Mouse (Mus musculus): ENCODE results near the gene Akap6. TPM values are rescaled to one million over a fixed set of nuclear protein-coding genes. Genes with fewer than 3 reads are reported as not detected.
"Not testable (repeated sequence)": the region's sequence is repeated elsewhere in the genome, so short reads cannot be mapped to it uniquely, and the experiment has no call there.

The Akap6 gene
- total RNA-seq, 2 experiments from 2014 or later = 25.8 to 26.1 TPM

DNA sequence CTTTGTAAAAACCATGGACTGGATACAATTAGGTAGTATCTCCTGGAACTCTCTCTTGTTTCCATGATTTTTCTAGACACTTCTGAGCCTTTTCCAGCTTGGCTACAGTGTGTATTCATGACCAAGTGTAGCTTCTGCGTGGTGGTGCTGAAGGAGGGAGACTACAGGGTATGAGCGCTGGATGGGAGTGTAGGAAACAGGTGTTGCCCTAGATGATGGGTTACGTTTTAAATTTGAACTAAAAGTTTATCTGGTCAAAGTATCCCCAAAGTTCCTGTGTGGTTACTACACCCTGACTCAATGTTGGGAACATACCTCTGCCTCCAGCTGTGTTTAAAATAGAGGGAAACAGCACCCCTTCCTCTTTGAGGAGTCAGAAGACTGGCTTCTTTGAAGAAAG lies 12.2 kb downstream of the Akap6 start:
- DNase-seq = no peak
- intact Hi-C loops (cut with DNase I) = no loop called here

DNA sequence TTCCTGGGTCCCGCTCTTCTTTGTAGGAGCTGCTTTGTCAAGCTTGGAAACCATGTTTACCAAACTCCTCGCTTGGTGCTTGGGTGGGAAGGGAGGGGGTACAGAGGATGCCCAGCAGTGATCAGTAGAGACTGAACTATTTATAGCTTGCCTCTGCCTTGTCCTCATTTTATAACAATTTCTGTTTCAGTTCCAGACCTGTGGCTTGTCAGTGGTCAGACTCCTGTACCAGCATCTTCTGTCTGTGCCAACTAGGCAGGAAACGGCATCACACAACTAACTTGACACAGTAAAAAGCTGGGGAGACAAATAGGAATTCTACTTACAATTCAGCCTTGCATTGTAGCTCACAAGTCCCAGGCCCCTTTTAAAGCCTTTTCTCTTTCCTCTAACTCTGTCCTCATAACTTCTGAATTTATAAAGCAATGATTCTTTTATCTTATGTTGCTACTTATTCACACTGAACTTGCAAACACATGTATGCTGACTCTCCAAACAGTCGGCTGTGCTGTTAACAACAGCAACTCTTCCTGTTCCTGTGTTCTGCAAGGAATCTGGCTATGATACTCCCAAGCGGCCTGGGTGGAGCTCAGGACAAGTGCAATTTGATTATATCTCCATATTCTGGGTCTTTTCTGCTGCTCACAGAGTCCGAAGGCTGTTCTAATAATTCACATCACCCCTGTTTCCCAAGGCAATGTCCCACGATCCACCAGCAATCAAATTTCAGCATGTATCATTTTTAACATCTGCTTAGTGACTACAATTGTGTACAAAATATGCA lies 12.9 kb downstream of the Akap6 start:
- peak in 1 of 2 experiments; percentile 16 for DNase-seq
- intact Hi-C loops (cut with DNase I) = no loop called here

GRCm38 (mm10) chr12:52718392-52718791 lies 19.2 kb downstream of the Akap6 start:
- intact Hi-C loops (cut with DNase I) = no loop called here
- no peak for DNase-seq

DNA sequence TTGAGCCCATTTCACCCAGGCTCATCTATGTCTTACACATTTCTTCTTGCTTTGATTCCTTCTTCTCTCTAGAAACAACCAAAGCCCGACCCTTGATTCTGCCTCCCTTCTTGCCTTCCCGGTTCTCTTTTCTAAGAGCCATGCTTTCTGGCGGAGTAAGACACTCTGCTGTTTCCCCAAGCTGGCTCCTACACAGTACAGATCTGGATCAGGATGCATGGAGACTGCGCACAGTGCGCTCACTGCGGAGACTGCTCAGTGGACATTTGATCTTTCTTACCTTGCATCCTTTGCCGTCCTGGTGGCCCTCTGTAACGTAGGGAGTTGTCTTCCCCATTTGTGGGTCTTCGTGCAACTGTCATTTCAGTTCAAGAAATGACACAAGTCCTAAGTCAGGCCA lies 20.0 kb downstream of the Akap6 start:
- no peak for DNase-seq

GRCm38 (mm10) chr12:52719681-52720080 lies 20.5 kb downstream of the Akap6 start:
- no peak for DNase-seq
- intact Hi-C loops (cut with DNase I) = no loop called here

More for the DNA sequence above, 20.0 kb downstream of the Akap6 start:
- intact Hi-C loops (cut with DNase I) = no loop called here

DNA sequence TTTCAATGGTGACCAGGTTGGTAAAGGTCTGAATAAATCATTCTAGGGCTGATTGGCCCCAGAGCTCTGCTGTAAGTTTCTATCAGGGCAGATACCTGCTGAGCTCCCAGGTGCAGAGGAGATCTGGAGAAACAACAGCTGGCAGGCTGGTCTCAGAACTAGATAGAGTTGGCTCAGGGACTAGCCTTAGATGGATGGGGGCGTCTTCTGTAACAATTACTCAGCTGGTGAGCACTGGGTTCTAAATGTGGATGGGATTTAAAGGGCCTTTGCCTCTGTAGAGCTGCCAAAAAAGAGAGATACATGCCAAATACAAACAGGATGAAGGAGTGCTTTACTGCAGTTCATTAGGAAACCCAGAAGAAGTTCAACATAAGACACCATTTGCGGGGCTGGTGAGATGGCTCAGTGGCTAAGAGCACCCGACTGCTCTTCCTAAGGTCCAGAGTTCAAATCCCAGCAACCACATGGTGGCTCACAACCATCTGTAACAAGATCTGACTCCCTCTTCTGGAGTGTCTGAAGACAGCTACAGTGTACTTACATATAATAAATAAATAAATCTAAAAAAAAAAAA lies 24.9 kb downstream of the Akap6 start:
- intact Hi-C loops (cut with DNase I); DNase-seq: not testable (repeated sequence)

DNA sequence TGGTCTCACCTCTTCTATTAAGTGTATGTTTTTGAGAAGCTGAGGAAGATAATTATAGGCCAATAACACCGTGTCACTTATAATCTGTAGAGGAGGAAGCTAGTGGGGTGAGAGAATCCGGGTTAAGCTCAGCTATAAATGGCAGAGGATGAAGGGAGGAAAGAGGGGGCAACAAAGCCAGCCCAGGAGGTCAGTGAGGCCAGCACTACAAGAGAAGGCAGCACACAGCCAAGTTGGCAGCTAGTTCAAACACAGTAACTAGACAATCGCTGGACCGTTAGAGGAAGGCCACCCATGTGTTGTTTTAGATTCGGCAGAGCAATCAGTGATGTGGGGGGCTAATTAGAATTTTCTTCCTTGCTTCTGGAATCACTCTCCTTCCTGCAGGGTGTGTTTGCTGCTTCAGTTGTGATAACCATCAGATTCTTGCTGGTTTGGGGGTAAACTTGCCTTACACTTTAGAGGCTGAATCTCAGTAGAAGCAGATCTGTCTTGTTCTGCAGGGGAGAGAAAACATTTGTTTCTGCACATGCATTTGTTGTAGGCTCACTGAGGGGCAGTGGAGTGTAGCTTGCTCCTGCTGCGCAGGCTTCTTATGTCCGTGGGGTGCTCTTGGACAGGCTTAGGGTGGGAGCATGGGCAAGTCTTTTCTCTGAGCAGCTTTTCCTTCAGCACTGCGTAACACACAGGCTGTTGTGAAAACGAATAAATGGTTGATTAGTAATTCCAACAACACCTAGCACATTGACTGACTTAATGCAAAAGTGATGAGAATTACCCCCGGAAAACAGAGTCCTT lies 27.4 kb downstream of the Akap6 start:
- intact Hi-C loops (cut with DNase I) = no loop called here
- DNase-seq = no peak

GRCm38 (mm10) chr12:52729396-52729795 lies 30.2 kb downstream of the Akap6 start:
- intact Hi-C loops (cut with DNase I) = no loop called here

DNA sequence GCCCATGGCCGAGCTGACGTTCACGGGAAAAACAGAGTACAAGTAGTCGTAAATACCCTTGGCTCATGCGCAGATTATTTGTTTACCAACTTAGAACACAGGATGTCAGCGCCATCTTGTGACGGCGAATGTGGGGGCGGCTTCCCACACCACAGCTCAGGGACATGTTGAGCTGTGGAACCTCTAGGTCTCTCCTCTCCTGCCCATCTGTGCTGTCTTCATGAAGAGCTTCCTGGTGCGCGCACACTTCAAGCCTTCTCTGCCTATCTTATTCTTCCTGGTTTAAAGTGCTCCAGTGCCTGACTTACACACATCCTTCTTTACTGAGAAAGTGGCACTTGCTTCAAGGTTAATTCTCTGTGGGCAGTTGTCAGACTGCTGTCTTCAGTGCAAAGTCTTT lies 36.0 kb downstream of the Akap6 start:
- intact Hi-C loops (cut with DNase I); DNase-seq: not testable (repeated sequence)

More at GRCm38 (mm10) chr12:52729396-52729795, 30.2 kb downstream of the Akap6 start:
- DNase-seq = no peak

- intact Hi-C loops (cut with DNase I) = no loop called here
- DNase-seq = no peak
Measured at GRCm38 (mm10) chr12:52737151-52737550, 38.0 kb downstream of the Akap6 start.

DNA sequence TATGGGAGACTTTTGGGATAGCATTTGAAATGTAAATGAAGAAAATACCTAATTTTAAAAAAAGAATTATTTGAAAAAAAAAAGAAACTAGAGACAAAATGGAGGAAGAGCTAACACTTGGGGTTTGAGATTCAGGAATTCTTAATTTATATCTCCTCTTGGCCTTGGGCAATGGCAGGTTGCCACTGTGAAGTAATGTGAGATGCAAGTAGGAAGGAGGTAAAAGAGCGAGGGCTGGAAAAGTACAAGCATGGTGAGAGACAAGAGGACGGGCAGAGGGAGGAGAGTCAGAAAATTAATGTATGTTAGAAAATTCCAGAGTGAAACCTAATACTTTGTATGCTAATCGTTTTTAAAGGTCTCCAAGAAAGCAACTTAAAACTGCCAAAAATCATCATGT lies 40.1 kb downstream of the Akap6 start:
- intact Hi-C loops (cut with DNase I) = no loop called here
- no peak for DNase-seq

DNA sequence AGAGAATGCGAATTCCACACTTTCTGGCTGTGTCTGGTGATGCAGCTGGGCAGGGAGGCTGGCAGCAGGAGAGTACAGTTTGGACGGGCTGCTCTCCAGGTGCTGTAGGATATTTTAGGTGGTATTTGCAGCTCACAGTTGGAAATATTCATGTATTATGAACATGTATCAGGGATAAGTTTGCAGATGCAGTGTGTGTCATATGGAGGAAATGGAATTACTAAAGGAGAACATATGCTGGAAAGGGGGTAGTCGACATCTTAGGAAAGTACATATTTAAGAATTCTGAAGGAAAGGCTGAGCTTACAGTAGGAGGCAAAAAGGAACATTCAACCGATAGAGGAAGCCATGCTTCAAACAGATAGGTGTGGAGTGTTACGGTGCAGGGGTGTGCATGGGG lies 42.6 kb downstream of the Akap6 start:
- DNase-seq = no peak
- intact Hi-C loops (cut with DNase I) = no loop called here

DNA sequence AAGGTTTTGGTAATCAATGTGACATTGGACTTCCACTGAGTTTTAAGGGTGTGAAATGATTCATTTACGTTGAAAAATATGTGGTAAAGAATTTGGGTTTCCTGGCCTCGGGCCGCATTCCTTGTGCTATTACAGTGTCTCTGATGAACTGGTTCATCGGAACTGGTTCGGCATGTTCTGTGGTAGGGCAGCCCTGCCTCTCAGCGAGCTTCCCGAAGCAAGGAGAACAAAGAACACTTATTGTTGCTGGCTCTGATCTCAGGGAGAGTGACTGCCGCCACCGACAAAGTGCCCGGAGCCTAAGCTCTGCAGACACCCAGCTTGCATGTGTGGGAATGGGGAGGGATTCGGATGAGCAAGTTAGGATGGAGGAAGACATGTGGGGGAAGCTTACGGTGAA lies 50.8 kb downstream of the Akap6 start:
- intact Hi-C loops (cut with DNase I) = no loop called here
- no peak for DNase-seq

DNA sequence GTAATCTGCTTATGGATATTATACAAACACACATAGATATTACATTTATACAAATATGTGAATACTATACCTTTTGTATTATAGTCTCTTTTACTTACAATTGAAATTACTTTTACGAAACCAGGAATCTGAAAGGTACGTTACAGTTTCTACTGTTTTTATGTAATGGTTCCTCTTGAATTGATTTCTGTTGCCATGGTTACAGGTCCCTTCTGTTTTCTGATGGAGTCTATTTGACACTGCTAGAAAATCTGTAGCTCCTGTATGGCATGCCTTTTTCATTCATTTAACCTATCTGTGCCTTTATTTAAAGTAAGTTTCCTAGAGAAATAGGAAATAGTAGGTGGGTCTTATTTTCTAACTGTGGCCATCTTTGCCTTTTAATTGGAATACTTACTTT lies 56.5 kb downstream of the Akap6 start:
- intact Hi-C loops (cut with DNase I) = no loop called here

DNA sequence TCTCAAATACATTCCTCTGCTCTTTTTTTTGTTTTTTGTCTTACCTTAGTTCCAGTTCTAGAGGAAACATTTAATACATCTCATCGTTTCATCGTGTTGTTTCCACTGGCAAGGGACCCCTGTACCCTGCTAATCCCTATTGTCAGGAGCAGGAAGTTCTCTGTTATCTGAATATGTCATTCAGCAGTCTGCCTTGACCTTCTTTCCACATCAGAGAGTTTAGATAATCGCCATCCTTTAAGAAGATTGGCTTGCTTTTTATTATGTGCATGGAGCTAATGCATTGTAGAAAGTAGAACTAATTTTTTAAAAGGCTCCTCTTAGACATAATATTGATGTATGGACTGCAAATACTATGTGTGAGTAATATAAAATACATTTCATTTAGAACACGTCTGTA lies 58.7 kb downstream of the Akap6 start:
- intact Hi-C loops (cut with DNase I) = no loop called here
- DNase-seq = no peak

More for the DNA sequence above, 56.5 kb downstream of the Akap6 start:
- no peak for DNase-seq

GRCm38 (mm10) chr12:52764046-52764445 lies 64.9 kb downstream of the Akap6 start:
- intact Hi-C loops (cut with DNase I) = no loop called here
- DNase-seq = no peak

DNA sequence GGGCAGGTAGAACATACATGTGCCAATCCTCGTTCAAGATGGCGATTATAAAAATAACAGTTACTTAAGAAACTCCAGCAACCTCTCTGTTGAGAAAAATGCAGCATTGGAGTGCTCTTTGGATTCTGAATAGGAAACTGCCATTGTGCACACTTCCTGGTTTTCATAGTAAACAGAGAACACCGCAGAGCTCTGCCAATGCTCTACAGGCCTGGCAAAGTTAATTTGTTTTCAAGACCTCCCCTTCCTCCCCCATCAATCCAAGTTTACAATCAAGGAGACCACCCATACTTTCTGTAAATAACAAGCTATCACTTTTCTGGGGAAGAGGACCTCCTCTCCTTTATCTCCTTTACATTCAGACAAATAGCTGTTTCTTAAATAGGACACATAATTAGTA lies 65.6 kb downstream of the Akap6 start:
- DNase-seq = no peak
- intact Hi-C loops (cut with DNase I) = no loop called here

- intact Hi-C loops (cut with DNase I) = no loop called here
- no peak for DNase-seq
Measured at GRCm38 (mm10) chr12:52769561-52769960, 70.4 kb downstream of the Akap6 start.

GRCm38 (mm10) chr12:52771931-52772330 lies 72.7 kb downstream of the Akap6 start:
- intact Hi-C loops (cut with DNase I) = no loop called here
- no peak for DNase-seq

GRCm38 (mm10) chr12:52772494-52773280 lies 73.5 kb downstream of the Akap6 start:
- DNase-seq = no peak
- intact Hi-C loops (cut with DNase I) = no loop called here

GRCm38 (mm10) chr12:52773847-52774246 lies 74.7 kb downstream of the Akap6 start:
- no peak for DNase-seq
- intact Hi-C loops (cut with DNase I) = no loop called here
